Mouse (Mus musculus): ENCODE results near the gene Xrcc6.

DNA sequence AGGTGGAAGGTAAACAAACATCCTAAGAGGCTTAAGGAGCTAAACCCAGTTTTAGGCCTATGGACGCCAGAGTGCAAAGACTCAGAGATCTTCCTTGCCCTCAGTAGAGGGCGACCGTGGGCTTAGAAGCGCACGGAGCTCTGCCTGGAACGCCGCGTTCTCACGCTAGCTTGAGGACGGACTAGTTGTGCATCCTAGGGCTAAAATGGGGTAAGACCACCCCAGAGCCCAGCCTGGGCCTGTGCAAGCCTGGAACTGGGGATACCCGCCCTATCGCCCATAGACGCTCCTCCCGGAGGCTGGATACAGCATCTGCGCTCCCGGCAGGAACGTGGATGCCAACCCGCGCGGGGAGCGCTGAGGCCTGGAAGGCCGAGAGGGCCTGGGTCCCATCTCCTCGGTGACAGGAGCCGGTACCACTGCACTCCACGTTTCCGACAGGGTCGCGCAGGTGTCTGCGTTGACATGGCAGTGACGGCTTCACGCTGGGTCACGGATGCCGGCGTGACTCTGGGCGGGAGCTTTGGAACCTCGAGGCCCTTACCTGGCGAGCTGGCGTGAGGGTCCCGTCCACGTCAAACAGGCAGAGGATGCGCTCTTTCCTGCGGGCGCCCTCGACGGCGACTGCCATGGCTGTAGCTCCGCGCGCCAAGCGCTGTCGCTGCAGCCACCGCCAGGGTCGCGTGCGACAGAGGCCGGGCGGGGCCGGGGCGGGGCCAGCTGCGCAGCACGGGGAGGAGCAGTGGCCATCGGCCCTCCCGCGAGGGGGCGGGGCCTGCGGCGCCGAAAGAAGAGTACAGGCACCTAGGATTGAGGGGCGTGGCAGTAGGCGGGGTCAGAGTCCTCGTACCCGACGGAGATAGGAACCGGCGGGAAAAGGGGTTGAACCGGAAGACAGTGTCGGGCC is 27.2 kb upstream of the Xrcc6 start, which contains the start of gene Pmm1:
- peak; percentile 92 for TF ChIP-seq CTCF (IDR thresholded peaks at IDR 0.05; ENCODE audit: control insufficient read depth, insufficient read depth, insufficient read length)
- TF ChIP-seq MAX (IDR thresholded peaks at IDR 0.05): peak; percentile 86

Data from C2C12 (cell line).